Mouse (Mus musculus) bone marrow macrophage, adult 2 months (primary cell): ENCODE results near the gene C2cd2.

Experiments
- CTCF ChIP-seq: IDR thresholded peaks from 2 replicates; pipeline ENCODE4 v1.5.1; 2012; ENCODE audit warnings: low read depth, mild to moderate bottlenecking, low read length, moderate library complexity
- POLR2A ChIP-seq: IDR thresholded peaks from 2 replicates; pipeline ENCODE4 v1.6.1; 2012; ENCODE audit warnings: mild to moderate bottlenecking, low read depth, low read length, borderline replicate concordance

GRCm38 (mm10) chr16:97962151-97962948 is at the start of gene C2cd2, which contains the start of gene Zbtb21:
- TF ChIP-seq CTCF (no peak), POLR2A (no peak)
